Mouse (Mus musculus) ES-E14 (cell line): Measurements from ENCODE around the gene Ensa. TPM values are rescaled to one million over a fixed set of nuclear protein-coding genes. Genes with fewer than 3 reads are reported as not detected.

Experiments used
- DNase-seq: peaks from one replicate; pipeline ENCODE4 v3.0.0-alpha.2; 2013; ENCODE audit warnings: low read depth, low spot score
- H3K27ac ChIP-seq: 2 replicates; pipeline ENCODE4 v1.5.1; 2012; ENCODE audit warnings: low read depth, mild to moderate bottlenecking, low read length, moderate library complexity, mixed read lengths; ENCODE audit not compliant: poor library complexity, insufficient read depth, severe bottlenecking
- H3K36me3 ChIP-seq: 2 replicates; pipeline ENCODE4 v1.6.1; 2012; ENCODE audit warnings: mild to moderate bottlenecking, low read length, moderate library complexity, mixed read lengths; ENCODE audit not compliant: control insufficient read depth, poor library complexity, insufficient read depth, severe bottlenecking
- H3K4me1 ChIP-seq, 2 experiments: fragments of 150-350 bp in 1 of 2; sonication (generic) in 1 of 2; 2 replicates each; pipeline ENCODE4 v1.6.1; 2012; ENCODE audit warnings: low read length in 2 of 2, mild to moderate bottlenecking in 1 of 2, mixed read lengths in 1 of 2; ENCODE audit not compliant: control insufficient read depth in 2 of 2, insufficient read depth in 2 of 2, poor library complexity in 1 of 2
- H3K4me3 ChIP-seq, 2 experiments: fragments of 150-350 bp in 1 of 2; sonication (generic) in 1 of 2; 2 replicates each; pipeline ENCODE4 v1.5.1; 2012; ENCODE audit warnings: low read length in 2 of 2, low read depth in 1 of 2, mild to moderate bottlenecking in 1 of 2, mixed read lengths in 1 of 2; ENCODE audit not compliant: insufficient read depth in 1 of 2, poor library complexity in 1 of 2, severe bottlenecking in 1 of 2
- H3K9ac ChIP-seq: 2 replicates; pipeline ENCODE4 v1.6.1; 2012; ENCODE audit warnings: low read depth, mild to moderate bottlenecking, low read length, mixed read lengths; ENCODE audit not compliant: poor library complexity, insufficient read depth, severe bottlenecking
- H3K9me3 ChIP-seq: fragments of 150-350 bp; sonication (generic); 2 replicates; pipeline ENCODE4 v1.6.1; 2012; ENCODE audit warnings: low read depth, mild to moderate bottlenecking, low read length; ENCODE audit not compliant: control insufficient read depth, insufficient read depth
- CHD2 ChIP-seq: IDR thresholded peaks from 2 replicates; pipeline ENCODE4 v1.6.1; 2014; ENCODE audit warnings: mild to moderate bottlenecking, low read depth, low read length, inconsistent platforms
- HCFC1 ChIP-seq: IDR thresholded peaks from 2 replicates; pipeline ENCODE4 v1.6.1; 2012; ENCODE audit warnings: low read length, inconsistent platforms, borderline replicate concordance; ENCODE audit not compliant: insufficient read depth
- MAFK ChIP-seq: IDR thresholded peaks from 2 replicates; pipeline ENCODE4 v1.6.1; 2014; ENCODE audit warnings: mild to moderate bottlenecking, low read depth, low read length, inconsistent platforms; ENCODE audit not compliant: insufficient read depth
- ZC3H11A ChIP-seq: IDR thresholded peaks from 2 replicates; pipeline ENCODE4 v1.6.1; 2012; ENCODE audit warnings: low read depth, mild to moderate bottlenecking, inconsistent platforms, low read length, borderline replicate concordance
- ZNF384 ChIP-seq: IDR thresholded peaks from 2 replicates; pipeline ENCODE4 v1.6.1; 2012; ENCODE audit warnings: low read depth, low read length, inconsistent platforms
- in situ Hi-C, 2 experiments: fragments of 600-800 bp; cut with MboI; formaldehyde crosslinking; loops; one replicate each; pipeline ENCODE4 v1.15.1; 2025; ENCODE audit warnings: low sequenced_read_pairs in 2 of 2, inconsistent platforms in 1 of 2; ENCODE audit not compliant: unreplicated experiment in 2 of 2
- total RNA-seq: library from RNA; depleted of rRNA; stranded (reverse); fragments of 300-350 nt; gene quantifications from 2 replicates; pipeline ENCODE4 v1.2.3, GENCODE M21; 2012

Gene Ensa
- total RNA-seq, 1 experiment: 56.8 TPM

GRCm38 (mm10) chr3:95601287-95601686 is 23.5 kb upstream of the Ensa start:
- TF ChIP-seq MAFK (no peak), ZNF384 (no peak), HCFC1 (no peak), ZC3H11A (no peak), CHD2 (no peak)
- no peaks in the 10 kb centered on the region for H3K4me1 ChIP-seq
- no peak overlapping the region for H3K9ac ChIP-seq
- no peaks in the 10 kb centered on the region for H3K36me3 ChIP-seq
- in situ Hi-C loops: no loop called here
- DNase-seq: no peak
- H3K9me3 ChIP-seq: no peaks in the 10 kb centered on the region
- no peak overlapping the region for H3K27ac ChIP-seq
- H3K4me3 ChIP-seq: no peak overlapping the region

GRCm38 (mm10) chr3:95606096-95606495 is 18.7 kb upstream of the Ensa start:
- in situ Hi-C loops: no loop called here
- TF ChIP-seq MAFK (no peak), ZNF384 (no peak), CHD2 (no peak), ZC3H11A (no peak), HCFC1 (no peak)
- H3K4me1 ChIP-seq: no peaks in the 10 kb centered on the region
- H3K36me3 ChIP-seq: peaks cover 6% of the 10 kb centered on the region
- no peaks in the 10 kb centered on the region for H3K9me3 ChIP-seq
- H3K4me3 ChIP-seq: no peak overlapping the region
- DNase-seq: no peak
- H3K27ac ChIP-seq: no peak overlapping the region
- H3K9ac ChIP-seq: no peak overlapping the region

GRCm38 (mm10) chr3:95609195-95609594 is 15.6 kb upstream of the Ensa start:
- TF ChIP-seq CHD2: no peak
- no peak for TF ChIP-seq HCFC1
- TF ChIP-seq ZC3H11A: no peak
- no peak for TF ChIP-seq MAFK
- no peak for TF ChIP-seq ZNF384
- Histone ChIP-seq H3K36me3 (peaks cover 6% of the 10 kb centered on the region), H3K4me1 (no peaks in the 10 kb centered on the region), H3K9me3 (no peaks in the 10 kb centered on the region), H3K9ac (no peak overlapping the region), H3K4me3 (no peak overlapping the region), H3K27ac (no peak overlapping the region)
- DNase-seq: no peak
- in situ Hi-C loops: no loop called here

GRCm38 (mm10) chr3:95613996-95614395 is 10.8 kb upstream of the Ensa start:
- H3K9me3 ChIP-seq: no peaks in the 10 kb centered on the region
- DNase-seq: no peak
- H3K9ac ChIP-seq: no peak overlapping the region
- TF ChIP-seq ZC3H11A: no peak
- TF ChIP-seq HCFC1: no peak
- no peak overlapping the region for H3K27ac ChIP-seq
- no peaks in the 10 kb centered on the region for H3K4me1 ChIP-seq
- H3K36me3 ChIP-seq: peaks cover 13% of the 10 kb centered on the region
- in situ Hi-C loops: no loop called here
- H3K4me3 ChIP-seq: no peak overlapping the region

- no peak overlapping the region for H3K9ac ChIP-seq
- DNase-seq: no peak
- peaks cover 0 to 3% of the 10 kb centered on the region in 2 experiments; a peak in 1 of 4 replicates for H3K4me1 ChIP-seq
- H3K27ac ChIP-seq: no peak overlapping the region
- H3K36me3 ChIP-seq: peaks cover 7% of the 10 kb centered on the region
- in situ Hi-C loops: no loop called here
- TF ChIP-seq MAFK (no peak), ZC3H11A (no peak), CHD2 (no peak)
- no peaks in the 10 kb centered on the region for H3K9me3 ChIP-seq
- H3K4me3 ChIP-seq: no peak overlapping the region
These were observed 6.3 kb upstream of the Ensa start for GRCm38 (mm10) chr3:95618511-95618910.
